Mouse (Mus musculus): ENCODE measurements around the gene Brat1.
"Not testable (repeated sequence)": the region's sequence is repeated elsewhere in the genome, so short reads cannot be mapped to it uniquely, and the experiment has no call there.

The Brat1 gene

DNA sequence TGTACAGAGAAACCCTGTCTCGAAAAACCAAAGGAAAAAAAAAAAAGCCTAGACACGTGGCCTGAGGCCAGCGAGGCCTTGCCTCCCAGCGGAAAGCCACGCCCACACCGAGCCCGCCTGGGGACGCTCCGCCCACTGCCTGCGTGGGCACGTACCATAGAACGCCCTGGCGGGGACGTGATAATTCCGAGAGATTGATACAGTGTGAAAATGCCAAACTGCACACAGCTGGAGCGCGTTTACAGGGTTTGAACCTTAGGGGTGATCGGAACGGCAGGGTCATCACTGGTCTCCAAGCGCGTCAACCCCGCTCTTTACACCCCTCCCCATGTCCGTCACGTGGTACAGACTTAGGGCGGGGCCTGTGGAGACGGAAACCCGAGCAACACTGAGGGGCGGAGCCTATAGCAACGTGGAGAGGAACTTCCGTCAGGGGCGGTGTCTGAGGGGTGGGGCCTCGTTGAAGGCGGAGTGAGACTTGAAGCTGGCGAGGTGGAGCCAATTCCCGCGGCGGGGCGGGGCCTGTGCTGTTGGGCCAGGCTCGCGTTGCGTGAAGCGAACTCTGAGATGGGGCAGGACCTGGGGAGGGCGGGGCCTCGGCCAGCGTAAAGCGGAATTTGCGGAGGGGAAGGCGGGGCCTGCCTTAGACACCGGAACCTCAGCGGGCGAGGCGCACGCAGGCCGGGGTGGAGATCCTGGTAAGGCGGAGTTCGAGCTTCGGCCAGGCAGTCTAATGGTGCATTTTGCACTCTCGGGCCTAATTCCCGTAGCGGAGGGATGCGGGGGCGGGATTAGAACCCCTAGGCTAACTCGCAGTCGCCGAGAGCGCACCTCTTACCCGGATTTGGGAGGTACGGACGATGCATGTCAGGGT is at the start of gene Brat1:
Gene Brat1, plus strand, starts transcription at position 634 of the 874 bp plus-strand sequence.
- DNase-seq (ENCODE audit: low read depth, low spot score): peak; percentile 100

DNA sequence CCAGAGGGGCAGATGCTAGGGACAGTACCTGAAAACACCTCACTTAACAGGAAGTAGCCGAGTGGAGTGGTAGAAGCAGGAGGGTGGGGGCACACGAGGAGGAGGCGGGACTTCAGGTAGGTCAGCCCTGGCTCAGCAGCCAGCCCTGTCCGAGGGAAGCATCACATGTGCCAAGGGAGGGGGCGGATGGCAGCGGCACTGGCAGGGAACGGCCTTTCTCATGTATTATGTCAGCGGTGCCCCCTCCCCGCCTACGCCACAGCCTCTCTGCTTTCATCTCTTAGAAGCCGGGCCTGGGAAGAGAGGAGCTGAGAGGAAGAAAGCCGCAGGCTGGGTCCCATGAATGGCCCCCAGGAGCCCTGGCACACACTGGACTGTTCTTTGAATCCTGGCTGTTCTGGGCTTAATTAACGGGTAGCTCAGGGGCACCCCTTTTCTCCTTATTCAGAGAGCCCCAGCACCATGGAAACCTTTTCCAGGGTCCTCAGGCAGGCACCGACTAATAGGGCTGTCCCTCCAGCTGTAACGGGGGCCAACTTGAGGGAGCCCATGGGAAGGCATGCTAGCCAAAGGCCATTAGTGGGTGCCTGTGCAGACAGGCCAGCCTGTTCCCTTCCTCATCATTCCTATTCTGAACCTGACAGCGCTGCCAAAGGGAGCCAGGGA is 45.1 kb upstream of the Brat1 start:
- DNase-seq (ENCODE audit: low read depth, low spot score): no peak

DNA sequence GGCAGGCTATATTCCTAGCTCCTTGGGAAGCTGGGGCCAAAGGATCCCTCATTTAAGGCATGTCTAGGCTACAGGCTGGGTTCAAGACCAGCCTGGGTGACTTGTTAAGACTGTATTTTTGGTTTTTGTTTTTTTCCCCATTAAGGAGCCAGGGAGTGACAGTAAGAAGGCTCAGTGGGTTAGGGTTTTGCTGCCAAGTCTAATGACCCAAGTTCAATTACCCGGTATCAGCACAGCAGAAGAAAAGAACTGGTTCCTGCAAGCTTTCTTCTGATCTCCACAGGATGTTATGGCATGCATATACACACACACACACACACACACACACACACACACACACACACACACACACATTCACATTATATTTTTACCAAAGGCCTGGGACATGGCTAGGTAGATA is 44.4 kb upstream of the Brat1 start:
- DNase-seq (ENCODE audit: low read depth, low spot score): no peak

GRCm38 (mm10) chr5:140661427-140661826 is 43.4 kb upstream of the Brat1 start:
- DNase-seq (ENCODE audit: low read depth, low spot score): no peak

GRCm38 (mm10) chr5:140661875-140662643 is 42.8 kb upstream of the Brat1 start:
- DNase-seq (ENCODE audit: low read depth, low spot score): no peak

DNA sequence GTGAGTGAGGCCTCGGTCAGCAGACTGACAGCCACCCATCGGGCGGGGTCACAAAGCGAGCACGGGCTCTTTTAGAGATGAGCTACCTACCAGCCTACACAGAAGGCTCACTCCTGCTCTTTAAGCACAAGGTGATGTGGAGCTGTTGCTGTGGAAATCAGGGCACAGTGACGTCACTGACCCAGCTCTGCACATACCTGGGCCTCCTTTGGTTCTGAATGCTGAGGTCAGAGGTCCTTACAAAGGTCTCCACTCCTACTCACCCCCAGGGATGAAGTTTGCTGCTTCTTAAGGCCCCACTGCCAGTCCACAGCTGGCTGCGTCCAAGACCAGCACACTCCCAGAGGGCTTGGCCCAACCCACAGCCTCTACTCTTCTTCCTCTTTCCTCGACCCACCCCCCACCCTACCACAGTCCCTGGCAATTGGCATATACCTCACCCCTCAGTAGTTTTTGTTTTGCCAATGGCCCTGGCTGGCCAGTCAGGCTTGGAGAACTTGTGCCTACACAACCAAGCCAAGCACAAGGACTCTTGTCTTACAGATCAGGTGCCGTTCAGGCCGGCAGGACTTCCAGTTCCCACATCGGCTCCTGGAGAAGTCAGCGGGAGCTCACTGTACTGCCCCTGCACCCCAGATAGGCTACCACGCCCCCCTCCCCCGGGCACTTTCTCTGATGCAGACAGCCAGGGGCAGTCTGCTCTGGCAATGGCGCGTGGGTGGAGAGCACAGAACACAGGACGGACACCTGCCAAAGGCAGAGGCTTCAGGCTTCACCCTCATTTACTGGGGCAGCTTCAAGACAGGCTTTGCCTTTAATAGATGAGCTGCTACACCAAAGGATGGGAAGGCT is 41.8 kb upstream of the Brat1 start:
- no peak for DNase-seq (ENCODE audit: low read depth, low spot score)

DNA sequence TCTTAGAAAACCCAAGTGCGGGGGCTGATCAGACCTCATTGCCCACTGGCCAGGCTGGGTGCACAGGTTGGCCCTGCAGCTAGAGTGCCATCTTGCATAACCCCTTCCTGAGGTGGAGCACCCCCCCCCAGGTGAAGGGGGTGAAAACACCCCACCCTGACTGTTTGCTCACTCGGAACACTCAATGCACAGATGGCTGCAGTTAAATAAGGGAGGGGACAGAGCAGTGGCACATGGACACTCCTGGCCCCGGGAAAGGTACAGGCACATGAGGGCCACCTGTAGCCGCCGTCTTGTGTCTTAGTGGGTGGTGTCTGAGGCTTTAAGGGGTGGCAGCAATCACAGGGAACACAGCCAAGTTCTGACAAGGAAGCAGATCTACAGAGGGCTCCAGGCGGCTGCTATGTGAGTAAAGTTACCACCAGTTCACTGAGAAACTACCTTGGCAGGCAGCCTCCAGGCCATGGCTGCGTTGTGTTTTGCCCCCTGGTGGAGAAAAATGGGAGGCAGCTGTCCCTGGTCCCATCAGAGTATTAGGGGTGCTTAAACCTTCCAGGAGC is 41.1 kb upstream of the Brat1 start:
- peak; percentile 42 for DNase-seq (ENCODE audit: low read depth, low spot score)

- DNase-seq (ENCODE audit: low read depth, low spot score): no peak
These were observed 32.7 kb upstream of the Brat1 start for GRCm38 (mm10) chr5:140672115-140672514.

DNA sequence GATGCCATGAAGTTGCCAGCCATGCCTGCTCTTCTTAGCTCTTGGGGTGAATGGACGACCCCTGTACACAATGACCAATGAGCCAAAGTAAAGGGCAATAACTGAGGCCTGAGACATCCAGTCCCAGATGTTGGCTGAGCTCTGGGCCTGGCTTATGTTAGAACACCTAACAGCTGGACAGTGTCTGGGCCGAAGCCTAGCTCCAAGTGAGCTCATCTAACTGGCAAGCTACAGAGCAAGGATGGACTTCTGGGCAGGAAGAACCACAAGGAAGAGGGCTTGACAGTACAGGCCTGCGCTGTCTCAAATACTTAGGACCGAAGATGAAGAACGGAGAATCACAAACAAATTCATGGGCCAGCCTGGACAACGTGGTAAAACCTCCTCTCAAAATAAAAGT is 32.2 kb upstream of the Brat1 start:
- not testable (repeated sequence) for DNase-seq (ENCODE audit: low read depth, low spot score)

GRCm38 (mm10) chr5:140674036-140674435 is 30.8 kb upstream of the Brat1 start:
- DNase-seq (ENCODE audit: low read depth, low spot score): no peak

DNA sequence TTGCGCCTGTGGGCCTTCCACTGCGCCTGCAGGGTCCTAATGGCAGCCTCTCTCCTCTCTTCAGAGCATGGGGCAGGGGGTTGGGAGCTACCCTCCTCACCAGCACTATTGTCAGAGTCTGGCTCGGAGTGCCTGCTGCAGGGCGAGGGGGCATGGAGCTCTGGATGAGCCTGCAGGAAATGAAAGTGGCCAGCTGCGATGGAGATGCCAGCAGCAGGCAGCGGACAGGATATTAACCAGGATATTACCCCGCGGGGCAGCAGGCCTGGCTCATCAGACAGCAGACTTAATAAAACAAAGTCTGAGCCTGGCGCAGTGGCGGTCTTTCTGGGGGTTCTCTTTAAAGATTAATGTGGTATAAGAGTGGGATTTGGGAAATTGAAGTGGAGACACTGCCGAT is 29.7 kb upstream of the Brat1 start:
- DNase-seq (ENCODE audit: low read depth, low spot score): no peak

DNA sequence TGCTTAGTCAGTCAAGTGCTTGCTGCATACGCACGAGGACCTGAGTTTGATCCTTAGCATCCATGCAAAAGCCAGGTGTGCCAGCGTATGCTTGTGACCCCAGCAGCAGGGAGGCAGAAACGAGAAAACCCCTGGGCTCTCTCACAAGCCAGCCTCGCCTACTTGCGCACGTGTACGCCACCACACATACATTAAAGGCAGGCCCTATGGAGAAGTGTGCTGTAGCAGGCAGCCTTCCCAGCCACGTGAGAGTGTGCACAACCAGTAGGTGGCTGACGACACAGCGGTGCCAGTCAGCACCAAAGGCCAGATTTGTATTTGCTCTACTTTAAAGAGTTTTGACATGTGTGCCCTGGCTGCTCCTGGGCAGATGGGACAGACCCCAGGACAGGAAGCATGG is 29.2 kb upstream of the Brat1 start:
- no peak for DNase-seq (ENCODE audit: low read depth, low spot score)

- no peak for DNase-seq (ENCODE audit: low read depth, low spot score)
These were observed 27.7 kb upstream of the Brat1 start for GRCm38 (mm10) chr5:140677137-140677536.

DNA sequence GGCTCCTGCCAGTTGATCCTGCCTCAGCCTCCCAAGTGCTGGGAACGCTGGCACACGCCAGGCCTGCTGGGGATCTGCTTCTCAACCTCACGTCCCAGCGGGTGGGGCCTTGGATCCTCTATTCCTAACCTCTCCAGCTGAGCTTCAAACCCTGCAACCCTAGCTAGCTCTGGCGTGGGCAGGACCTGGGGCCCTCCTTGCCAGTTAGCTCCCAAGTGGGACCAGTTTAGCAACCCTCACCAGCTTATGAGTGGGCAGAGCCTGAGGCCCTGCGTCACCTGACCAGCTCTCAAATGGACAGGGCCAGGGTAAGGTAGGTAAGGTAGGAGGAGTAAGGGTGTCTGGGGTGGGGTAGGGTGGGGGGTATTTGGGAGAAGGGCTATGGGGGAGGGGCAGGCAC is 24.8 kb upstream of the Brat1 start:
- DNase-seq (ENCODE audit: low read depth, low spot score): no peak

GRCm38 (mm10) chr5:140680950-140681349 is 23.9 kb upstream of the Brat1 start:
- DNase-seq (ENCODE audit: low read depth, low spot score): no peak

DNA sequence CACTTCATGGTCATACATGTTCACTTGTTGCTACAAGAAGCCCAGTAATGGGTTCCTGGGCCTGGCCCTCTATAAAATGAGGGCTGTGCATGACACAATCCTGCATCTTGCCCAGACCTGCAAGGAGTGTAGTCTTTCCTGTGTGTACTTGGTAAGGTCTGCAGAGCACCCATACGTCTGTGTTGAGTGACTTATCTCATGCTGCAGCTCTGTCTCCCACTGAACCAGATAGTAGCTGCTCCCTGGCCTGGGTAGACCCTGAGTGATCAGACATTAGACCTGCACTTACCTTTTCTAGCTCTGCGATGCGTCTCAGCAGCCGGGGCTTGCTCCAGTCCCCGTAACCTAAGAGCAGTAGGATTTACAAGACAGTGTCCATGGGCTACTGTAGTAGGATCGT is 22.7 kb upstream of the Brat1 start:
- DNase-seq (ENCODE audit: low read depth, low spot score): no peak

DNA sequence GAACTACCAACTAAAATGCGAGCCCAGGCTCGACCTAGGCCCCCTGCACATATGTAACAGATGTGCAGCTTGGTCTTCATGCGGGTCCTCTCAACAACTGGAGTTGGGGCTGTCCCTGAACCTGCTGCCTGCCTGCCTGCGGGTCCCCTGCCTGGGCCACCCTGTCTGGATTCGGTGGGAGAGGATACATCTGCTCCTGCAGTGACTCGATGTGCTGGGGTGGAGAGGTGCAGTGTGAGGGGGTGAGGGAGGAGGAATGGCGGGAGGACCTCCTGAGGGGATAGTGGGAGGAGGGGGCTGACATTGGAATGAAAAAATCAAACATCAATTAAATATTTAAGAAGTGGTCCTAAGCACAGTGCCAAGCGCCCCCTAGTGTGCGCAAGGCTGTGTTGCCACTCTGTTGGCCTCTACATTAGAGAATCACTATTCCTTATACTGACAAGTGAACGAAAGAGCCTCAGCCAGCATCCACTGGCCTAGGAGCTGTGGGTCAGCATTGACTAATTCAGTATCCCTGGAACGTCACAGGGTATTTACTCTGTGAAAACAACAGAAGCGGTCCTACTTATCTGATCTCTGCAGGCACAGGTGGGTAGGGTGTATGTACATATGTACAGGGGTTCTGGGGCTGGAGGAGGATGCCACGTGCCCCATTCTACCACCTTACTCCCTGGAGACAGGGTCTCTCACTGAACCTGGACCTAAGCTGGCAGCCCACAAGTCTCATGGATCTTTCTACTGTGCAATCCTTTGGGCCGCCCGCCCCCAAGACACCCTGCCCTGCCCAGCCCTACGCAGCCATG is 20.3 kb upstream of the Brat1 start:
- no peak for DNase-seq (ENCODE audit: low read depth, low spot score)

- no peak for DNase-seq (ENCODE audit: low read depth, low spot score)
These were observed 16.4 kb upstream of the Brat1 start for GRCm38 (mm10) chr5:140688434-140688833.

DNA sequence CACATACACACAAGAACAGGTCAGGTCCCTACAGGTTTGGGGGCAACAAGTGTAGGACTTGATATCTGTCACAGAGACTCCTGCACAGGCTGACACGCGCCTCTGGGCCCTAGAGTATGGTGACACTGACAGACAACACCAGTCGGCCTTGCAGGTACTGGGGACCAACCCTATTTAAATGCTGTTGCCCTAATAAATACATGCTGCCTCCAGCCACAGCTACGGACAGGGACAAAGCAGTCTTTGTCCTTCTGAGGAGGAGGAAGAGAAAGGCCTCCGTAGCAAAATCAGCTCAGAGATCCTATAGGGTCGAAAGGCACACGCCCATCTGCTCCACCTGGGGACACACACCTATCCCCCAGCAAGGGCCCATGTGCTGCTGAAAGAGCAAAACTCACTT is 8.8 kb upstream of the Brat1 start:
- DNase-seq (ENCODE audit: low read depth, low spot score): no peak

GRCm38 (mm10) chr5:140699776-140700175 is 5.0 kb upstream of the Brat1 start:
- DNase-seq (ENCODE audit: low read depth, low spot score): no peak
